Comparison of ENCODE assay signal across 8 mouse cellular contexts in the genomic region with DNA sequence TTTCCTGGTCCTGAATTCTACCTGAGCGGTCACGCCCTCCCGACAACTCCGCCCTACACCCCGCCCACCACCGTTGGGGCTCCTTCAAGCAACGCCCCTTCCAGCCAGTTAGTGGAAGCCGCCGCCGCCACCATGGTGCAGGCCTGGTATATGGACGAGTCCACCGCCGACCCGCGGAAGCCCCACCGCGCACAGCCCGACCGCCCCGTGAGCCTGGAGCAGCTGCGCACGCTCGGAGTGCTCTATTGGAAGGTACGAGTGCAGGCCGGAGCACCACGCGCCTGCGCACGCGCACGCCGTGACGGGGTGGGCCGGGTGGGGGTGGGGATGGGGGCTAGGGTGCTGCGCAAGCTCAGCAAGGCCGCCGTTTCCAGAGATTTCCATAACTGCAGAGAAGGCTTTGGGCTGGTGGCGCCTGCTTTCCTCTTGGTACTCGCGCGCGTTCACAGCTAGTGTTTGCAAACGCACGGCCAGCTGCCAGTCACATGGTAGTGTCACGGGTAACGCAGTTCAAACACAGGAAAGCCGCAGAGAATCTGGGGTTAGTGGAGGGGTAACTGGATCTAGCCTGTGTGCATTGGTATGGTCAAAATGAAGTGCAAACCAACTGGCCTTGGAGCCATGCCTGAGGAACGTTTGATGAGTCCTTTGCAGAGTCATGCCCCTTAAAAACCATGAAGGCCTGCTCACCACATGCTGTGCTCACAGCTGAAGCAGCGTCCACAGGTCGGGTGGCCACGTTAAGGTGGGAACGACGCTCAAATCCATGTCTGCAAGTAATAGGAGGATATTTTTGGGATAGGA. TPM values are rescaled to one million over a fixed set of nuclear protein-coding genes. Genes with fewer than 3 reads are reported as not detected.
DNase-seq lines count a peak whose midpoint lies in the region; ATAC-seq and TF ChIP-seq lines count a peak whose summit lies in the region.

A gene (plus strand): TSS at position 111 of the 804 bp plus-strand sequence.

- no peak for TF ChIP-seq EP300 in stomach, postnatal 0 days (optimal IDR thresholded peaks at IDR 0.05)

- H3K4me2 ChIP-seq in heart, embryonic 14.5 days (ENCODE audit: low read length): peak within 1 kb of the TSS; percentile 74
- H3K4me2 ChIP-seq in liver, embryonic 13.5 days: peak within 1 kb of the TSS; percentile 84
- peak within 1 kb of the TSS; percentile 57 for H3K4me2 ChIP-seq in neural tube, embryonic 11.5 days (ENCODE audit: low read depth)
- peak within 1 kb of the TSS; percentile 65 for H3K4me2 ChIP-seq in stomach, postnatal 0 days (replicated peaks; ENCODE audit: low read depth)

- peak; percentile 95 for ATAC-seq in heart, embryonic 14.5 days (ENCODE audit: insufficient number of reproducible peaks, insufficient read depth, low FRiP score, low read depth)
- peak; percentile 91 for ATAC-seq in liver, embryonic 13.5 days (ENCODE audit: low read depth)
- peak; percentile 97 for ATAC-seq in neural tube, embryonic 11.5 days (ENCODE audit: insufficient read depth, low FRiP score, low TSS enrichment)
- peak; percentile 95 for ATAC-seq in stomach, postnatal 0 days (ENCODE audit: low FRiP score, low TSS enrichment)

- 3% methylated on average over 52 of the region's 53 CpGs for WGBS in heart, embryonic 14.5 days
- 3% methylated on average over 53 of the region's 53 CpGs for WGBS in liver, embryonic 13.5 days (ENCODE audit: insufficient replicate concordance)
- 3% methylated on average over 51 of the region's 53 CpGs for WGBS in neural tube, embryonic 11.5 days
- 2% methylated on average over 53 of the region's 53 CpGs for WGBS in stomach, postnatal 0 days

- peak within 1 kb of the TSS; percentile 99 for H3K4me3 ChIP-seq in brown adipose tissue, adult 24 weeks (ENCODE audit: insufficient read depth, low read depth, low read length)
- H3K4me3 ChIP-seq in heart, embryonic 14.5 days (ENCODE audit: control insufficient read depth in 1 of 2, insufficient read depth in 1 of 2, low read depth in 1 of 2, low read length in 2 of 2): peak within 1 kb of the TSS; percentile 64 to 91
- H3K4me3 ChIP-seq in liver, embryonic 13.5 days (replicated peaks): peak within 1 kb of the TSS; percentile 72
- H3K4me3 ChIP-seq in neural tube, embryonic 11.5 days (ENCODE audit: low read depth, low read length): peak within 1 kb of the TSS; percentile 37
- H3K4me3 ChIP-seq in stomach, postnatal 0 days (ENCODE audit: low read depth, low read length): peak within 1 kb of the TSS; percentile 69

- H3K27ac ChIP-seq in brown adipose tissue, adult 24 weeks (replicated peaks; ENCODE audit: low read depth, low read length): peak within 1 kb of the TSS; percentile 42
- H3K27ac ChIP-seq in heart, embryonic 14.5 days (replicated peaks in 1 of 2; ENCODE audit: control insufficient read depth in 1 of 2, insufficient read depth in 1 of 2, low read depth in 2 of 2, low read length in 2 of 2): peak within 1 kb of the TSS; percentile 90 to 91
- peak within 1 kb of the TSS; percentile 75 for H3K27ac ChIP-seq in liver, embryonic 13.5 days
- peak within 1 kb of the TSS; percentile 77 for H3K27ac ChIP-seq in neural tube, embryonic 11.5 days (ENCODE audit: low read depth, low read length)
- H3K27ac ChIP-seq in stomach, postnatal 0 days (replicated peaks): peak within 1 kb of the TSS; percentile 95

- 0 out of 2 replicates have a peak, but pooled peaks cover 18% of the 10 kb centered on the region for H3K36me3 ChIP-seq in heart, embryonic 14.5 days (ENCODE audit: control insufficient read depth, insufficient read depth, low read length)
- peaks cover 26% of the 10 kb centered on the region for H3K36me3 ChIP-seq in liver, embryonic 13.5 days
- H3K36me3 ChIP-seq in neural tube, embryonic 11.5 days (ENCODE audit: control insufficient read depth, insufficient read depth, low read length): no peaks in the 10 kb centered on the region; the same call in 1 of the 2 replicates
- peaks cover 1% of the 10 kb centered on the region; the same call in 1 of the 2 replicates for H3K36me3 ChIP-seq in stomach, postnatal 0 days (ENCODE audit: control insufficient read depth, insufficient read depth, low read length)

- peak within 1 kb of the TSS; percentile 79 for H3K9ac ChIP-seq in heart, embryonic 14.5 days (ENCODE audit: low read length)
- peak within 1 kb of the TSS; percentile 77 for H3K9ac ChIP-seq in liver, embryonic 13.5 days
- H3K9ac ChIP-seq in neural tube, embryonic 11.5 days (ENCODE audit: low read length): peak within 1 kb of the TSS; percentile 58
- peak within 1 kb of the TSS; percentile 68 for H3K9ac ChIP-seq in stomach, postnatal 0 days (ENCODE audit: low read length)

- no peaks in the 10 kb centered on the region for H3K27me3 ChIP-seq in heart, embryonic 14.5 days (ENCODE audit: control insufficient read depth, insufficient read depth, low read length)
- no peaks in the 10 kb centered on the region for H3K27me3 ChIP-seq in liver, embryonic 13.5 days
- H3K27me3 ChIP-seq in neural tube, embryonic 11.5 days (ENCODE audit: control insufficient read depth, insufficient read depth, low read length): no peaks in the 10 kb centered on the region
- H3K27me3 ChIP-seq in stomach, postnatal 0 days (ENCODE audit: control insufficient read depth, insufficient read depth, low read length): no peaks in the 10 kb centered on the region

- DNase-seq in CD4-positive, CD25-positive, alpha-beta regulatory T cell, adult 2 months (ENCODE audit: low read depth, low spot score): peak; percentile 90
- DNase-seq in fibroblast of lung, adult 2 months (ENCODE audit: low read depth): peak; percentile 82
- DNase-seq in kidney, postnatal 14 days: peak; percentile 91
- peak; percentile 26 for DNase-seq in liver, embryonic 13.5 days
- peak; percentile 89 for DNase-seq in neural tube, embryonic 11.5 days (ENCODE audit: low spot score)
- peak; percentile 94 for DNase-seq in stomach, postnatal 0 days (ENCODE audit: low spot score)

- no peak for TF ChIP-seq CTCF in stomach, postnatal 0 days (IDR thresholded peaks at IDR 0.05; ENCODE audit: low read depth)

- H3K4me1 ChIP-seq in brown adipose tissue, adult 24 weeks (ENCODE audit: control insufficient read depth, insufficient read depth, insufficient read length, low read length): peaks cover 8% of the 10 kb centered on the region
- H3K4me1 ChIP-seq in heart, embryonic 14.5 days (ENCODE audit: control insufficient read depth in 2 of 2, insufficient read depth in 2 of 2, low read length in 2 of 2): peaks cover 5 to 8% of the 10 kb centered on the region in 2 experiments
- peaks cover 22% of the 10 kb centered on the region for H3K4me1 ChIP-seq in liver, embryonic 13.5 days (replicated peaks)
- peaks cover 6% of the 10 kb centered on the region; the same call in 1 of the 2 replicates for H3K4me1 ChIP-seq in neural tube, embryonic 11.5 days (ENCODE audit: control insufficient read depth, insufficient read depth, low read length)
- peaks cover 7% of the 10 kb centered on the region for H3K4me1 ChIP-seq in stomach, postnatal 0 days (replicated peaks; ENCODE audit: control insufficient read depth, insufficient read depth)

- no peaks in the 10 kb centered on the region for H3K9me3 ChIP-seq in heart, embryonic 14.5 days (ENCODE audit: control insufficient read depth, low read length)
- H3K9me3 ChIP-seq in liver, embryonic 13.5 days (replicated peaks): no peaks in the 10 kb centered on the region
- H3K9me3 ChIP-seq in neural tube, embryonic 11.5 days (ENCODE audit: control insufficient read depth, low read length): no peaks in the 10 kb centered on the region; the same call in 1 of the 2 replicates
- H3K9me3 ChIP-seq in stomach, postnatal 0 days (ENCODE audit: control insufficient read depth, low read length): no peaks in the 10 kb centered on the region

RNA-seq across cellular contexts. Expression of the gene that starts here (rescaled TPM):
- polyA plus RNA-seq in brown adipose tissue, adult 24 weeks (2012; ENCODE audit: insufficient read depth, insufficient read length, missing spikeins): 33.4 and 58.5 TPM in 2 replicates
- polyA plus RNA-seq in heart, embryonic 14.5 days (2014; fragmentation: Nextera tagmentation; extraction: Ambion mirVana): 44.0 and 50.6 TPM in 2 replicates
- polyA plus RNA-seq in liver, embryonic 13.5 days (2015; fragmentation: Nextera tagmentation; extraction: Ambion mirVana): 51.7 and 61.5 TPM in 2 replicates
- polyA plus RNA-seq in neural tube, embryonic 11.5 days (2014; fragmentation: Nextera tagmentation; extraction: Ambion mirVana): 43.8 and 48.8 TPM in 2 replicates
- 50.9 and 55.2 TPM in 2 replicates for polyA plus RNA-seq in stomach, postnatal 0 days (2015; fragmentation: Nextera tagmentation; extraction: Ambion mirVana)

Comparison
In these comparisons a context has a peak if more than half of its experiments do, and no peak if none do; other contexts are left out.
1. Peak in every context shown above with its lines: DNase-seq, ATAC-seq, H3K4me3 ChIP-seq and H3K27ac ChIP-seq.
2. DNase-seq: peak in every context shown above with its lines; median percentile 94 in stomach, postnatal 0 days; 91 in kidney, postnatal 14 days; 90 in CD4-positive, CD25-positive, alpha-beta regulatory T cell, adult 2 months; 89 in neural tube, embryonic 11.5 days; 82 in fibroblast of lung, adult 2 months; 26 in liver, embryonic 13.5 days.
3. H3K27ac ChIP-seq: peak in every context shown above with its lines; median percentile 95 in stomach, postnatal 0 days; 90 in heart, embryonic 14.5 days; 77 in neural tube, embryonic 11.5 days; 75 in liver, embryonic 13.5 days; 42 in brown adipose tissue, adult 24 weeks.
4. H3K4me3 ChIP-seq: peak in every context shown above with its lines; median percentile 99 in brown adipose tissue, adult 24 weeks; 78 in heart, embryonic 14.5 days; 72 in liver, embryonic 13.5 days; 69 in stomach, postnatal 0 days; 37 in neural tube, embryonic 11.5 days.